Mouse (Mus musculus): Measurements from ENCODE around the gene Pde4d.

The Pde4d gene

DNA sequence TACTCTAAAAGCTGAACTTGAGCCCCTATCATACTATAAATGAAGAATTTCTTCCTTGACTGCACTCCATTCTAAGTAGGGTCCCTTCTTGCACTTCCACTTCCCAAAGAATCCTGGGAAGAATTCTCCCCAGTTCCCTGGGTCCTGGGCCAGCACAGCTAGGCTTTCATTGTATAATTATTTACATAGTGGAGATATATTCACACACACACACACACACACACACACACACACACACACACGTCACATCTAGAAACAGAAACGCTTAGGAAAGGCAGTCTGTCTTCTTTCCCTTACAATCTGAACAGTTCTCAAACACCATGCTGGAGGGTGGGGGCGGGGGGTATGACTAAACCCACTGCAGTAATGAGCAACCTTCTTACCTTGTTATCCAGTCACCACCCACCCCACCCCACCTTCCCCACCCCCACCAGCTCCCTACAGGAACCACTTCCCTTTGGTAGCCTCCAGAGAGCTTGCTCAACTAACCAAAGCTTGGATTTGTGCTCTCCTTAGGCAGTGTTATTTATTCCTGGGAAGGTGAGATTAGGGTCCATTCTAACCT is 868.8 kb downstream of the Pde4d start:
- DNase-seq = no peak

DNA sequence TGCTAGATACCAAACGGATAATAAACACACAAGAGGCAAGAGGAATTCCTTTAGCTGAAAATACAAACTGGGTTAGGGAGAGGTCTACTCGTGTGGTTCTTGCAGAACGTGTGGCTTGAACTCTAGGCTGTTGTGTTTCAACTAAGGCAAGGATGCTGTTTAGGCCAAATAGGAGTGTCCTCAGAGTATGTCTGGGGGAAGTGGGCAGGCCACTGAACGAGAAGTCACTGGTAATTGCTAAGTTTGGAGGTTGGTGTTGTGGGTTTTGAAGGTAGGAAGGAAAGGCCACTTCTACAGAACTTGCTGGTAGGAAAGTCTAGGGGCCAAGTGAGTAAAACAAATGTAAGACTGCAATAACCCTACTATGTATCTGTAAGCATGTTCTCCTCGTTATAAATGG is 876.3 kb downstream of the Pde4d start:
- DNase-seq = no peak

DNA sequence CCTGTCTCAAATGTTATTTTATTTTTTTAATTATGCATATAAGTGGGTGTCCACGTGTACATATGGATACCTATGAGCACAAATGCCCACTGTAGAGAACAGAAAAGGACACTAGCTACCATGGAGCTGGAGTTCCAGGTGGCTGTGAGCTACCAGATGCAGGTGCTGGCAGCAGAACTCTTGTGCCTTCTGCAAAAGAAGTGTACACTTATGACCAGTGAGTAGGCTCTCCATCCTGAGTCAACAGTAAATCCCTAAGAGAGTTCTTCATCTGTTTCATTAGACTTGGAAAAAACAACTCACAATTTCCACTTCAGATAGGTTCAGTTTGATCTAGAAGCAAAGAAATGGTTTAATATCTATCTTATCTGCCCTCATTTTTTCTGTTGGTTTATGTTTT is 881.8 kb downstream of the Pde4d start:
- DNase-seq = no peak

DNA sequence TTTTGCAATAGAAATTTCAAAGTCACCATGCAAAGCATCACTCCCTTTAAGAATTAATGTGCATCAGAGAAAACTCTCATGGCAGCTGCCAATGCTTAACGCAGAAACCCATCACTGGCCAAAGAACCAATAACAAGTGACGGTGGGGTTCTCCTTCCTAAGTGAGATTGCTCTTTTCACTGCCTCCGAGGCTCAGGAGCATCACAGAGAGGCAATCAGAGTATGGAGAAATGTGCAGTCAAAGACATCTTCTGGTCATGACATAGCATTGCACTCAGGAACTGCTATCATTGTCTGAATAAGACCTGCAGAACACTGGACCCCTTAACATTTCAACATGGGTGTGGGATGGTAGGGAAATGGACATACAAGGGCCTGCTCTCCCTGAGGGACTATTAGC is 892.2 kb downstream of the Pde4d start:
- DNase-seq = no peak

DNA sequence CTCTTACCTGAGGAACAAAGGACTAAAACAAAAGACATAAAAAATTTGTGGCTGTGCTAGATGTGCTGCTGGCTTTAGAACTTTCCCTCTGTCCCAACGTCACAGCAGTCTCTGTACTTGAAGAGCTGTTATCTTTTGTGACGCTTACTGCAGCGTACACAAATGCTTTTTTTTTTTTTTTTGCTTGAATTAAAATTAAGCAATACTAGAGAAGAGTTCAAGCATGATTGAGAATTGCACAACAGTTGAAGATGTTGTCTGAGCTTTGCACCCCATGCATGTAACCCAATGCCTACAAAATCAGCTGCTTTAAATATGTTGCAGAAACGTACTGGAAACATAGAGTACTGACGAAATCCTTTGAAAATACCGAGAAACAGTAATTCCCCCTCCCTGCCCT is 892.7 kb downstream of the Pde4d start:
- no peak for DNase-seq

DNA sequence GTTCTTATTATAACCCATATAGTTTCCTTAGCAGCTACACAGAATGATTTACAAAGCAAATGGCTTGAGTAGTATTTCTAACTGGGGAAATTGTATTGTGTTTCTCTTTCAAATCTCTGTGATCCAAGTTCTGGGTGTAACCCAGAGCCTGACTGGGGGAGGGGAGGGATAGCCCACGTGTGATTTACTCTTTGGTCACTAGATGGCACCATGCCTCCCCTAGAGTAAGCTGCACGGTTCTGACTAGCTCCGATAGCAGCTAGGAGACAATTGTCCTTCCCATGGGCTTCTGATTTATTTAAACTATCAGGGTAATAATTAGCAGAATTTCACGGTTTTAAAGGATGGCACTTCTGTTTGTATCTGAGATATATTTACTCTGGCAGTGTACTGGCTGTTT is 893.8 kb downstream of the Pde4d start:
- peak; percentile 61 for DNase-seq

DNA sequence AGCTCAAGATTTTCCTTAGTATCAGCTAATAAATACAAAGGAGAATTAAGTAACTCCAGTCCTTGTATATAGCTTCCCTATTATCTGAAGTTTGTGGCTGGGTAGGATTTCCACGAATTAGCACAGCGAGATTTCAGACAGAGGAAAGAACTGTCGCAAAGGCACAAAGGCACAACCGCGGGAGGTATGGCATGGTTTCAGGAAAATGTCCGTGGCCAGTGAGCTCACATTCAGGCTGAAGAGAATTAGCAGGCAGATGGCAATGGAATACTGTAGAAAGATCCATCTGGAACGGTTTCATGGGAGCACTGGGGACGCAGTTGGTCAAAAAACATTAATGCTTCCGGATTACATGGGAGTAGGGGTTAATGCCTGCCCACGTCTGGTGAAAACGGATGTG is 898.0 kb downstream of the Pde4d start:
- DNase-seq = no peak

DNA sequence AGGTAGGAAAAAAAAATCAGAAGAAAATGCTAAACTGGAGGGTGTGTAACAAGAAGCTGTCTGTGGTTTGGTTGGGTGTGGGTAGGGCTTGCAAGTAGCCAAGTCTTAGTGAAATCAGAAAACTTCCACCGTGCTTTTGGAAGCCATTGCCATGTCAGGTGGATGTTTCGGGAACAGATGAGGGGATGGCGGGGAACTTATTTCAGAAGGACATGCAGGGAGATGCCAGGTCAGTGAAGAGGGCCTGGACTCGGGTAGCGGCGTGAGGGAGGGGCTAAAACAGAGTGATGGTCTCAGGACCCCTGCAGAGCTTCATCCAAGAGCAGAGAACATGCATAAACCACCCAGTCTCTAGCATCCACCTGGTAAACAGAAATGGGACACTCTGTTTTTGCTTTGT is 898.6 kb downstream of the Pde4d start:
- no peak for DNase-seq

DNA sequence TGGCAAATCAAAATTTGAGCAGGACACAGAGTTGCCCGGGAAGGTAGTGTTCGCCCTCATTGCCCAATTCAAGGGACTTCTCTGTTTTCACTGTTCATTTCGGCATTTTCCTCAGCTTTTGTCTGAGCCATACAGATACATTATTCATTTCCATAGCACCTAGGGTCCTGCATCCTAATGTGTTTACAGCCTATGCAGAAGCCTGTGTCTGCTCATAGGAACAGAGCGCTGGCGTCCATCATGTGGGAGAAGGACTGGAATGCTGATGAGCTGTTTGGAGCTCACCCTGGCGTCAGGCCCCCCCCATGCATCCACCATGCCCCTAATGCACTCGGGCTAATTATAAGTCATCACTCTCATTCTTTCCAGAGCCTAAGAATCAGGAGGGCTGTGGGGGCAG is 900.4 kb downstream of the Pde4d start:
- no peak for DNase-seq

DNA sequence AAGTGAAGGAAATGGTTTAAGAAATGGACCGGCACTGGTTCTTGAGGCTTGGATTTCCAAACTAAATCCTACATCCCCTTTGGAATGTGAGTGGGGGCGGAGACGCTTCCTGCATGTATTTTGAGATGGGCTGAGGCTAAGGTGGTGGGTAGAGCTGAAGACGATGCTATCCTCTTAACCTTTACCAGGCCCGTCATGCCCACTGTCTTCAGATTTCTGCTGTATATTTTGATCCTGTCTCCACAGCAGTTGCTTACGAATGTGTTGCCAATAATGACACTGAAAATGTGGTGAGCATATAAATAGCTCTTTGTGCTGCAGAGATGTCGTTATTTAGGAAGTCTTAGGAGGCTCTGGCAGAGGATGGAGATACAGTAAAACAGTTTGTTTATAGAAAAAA is 904.3 kb downstream of the Pde4d start:
- no peak for DNase-seq

DNA sequence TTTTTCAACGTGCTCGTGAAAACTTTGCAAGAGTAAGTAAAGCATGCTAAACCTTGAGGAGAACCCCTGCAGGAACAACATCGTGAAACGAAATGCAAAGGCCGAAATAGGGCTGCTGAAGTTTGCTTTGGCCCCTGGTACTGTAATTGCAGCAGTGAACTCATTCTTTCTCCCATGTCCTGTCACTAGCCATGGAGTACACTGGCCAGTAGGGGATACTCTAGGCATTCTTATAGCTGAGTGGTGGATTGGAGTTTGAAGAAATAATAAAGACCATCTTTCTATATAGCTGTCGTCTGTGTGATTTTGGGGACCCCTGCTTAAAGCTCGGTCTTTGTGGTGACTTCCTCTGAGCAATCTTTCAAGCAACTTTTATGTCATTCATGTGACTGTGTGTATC is 906.5 kb downstream of the Pde4d start:
- DNase-seq = no peak

DNA sequence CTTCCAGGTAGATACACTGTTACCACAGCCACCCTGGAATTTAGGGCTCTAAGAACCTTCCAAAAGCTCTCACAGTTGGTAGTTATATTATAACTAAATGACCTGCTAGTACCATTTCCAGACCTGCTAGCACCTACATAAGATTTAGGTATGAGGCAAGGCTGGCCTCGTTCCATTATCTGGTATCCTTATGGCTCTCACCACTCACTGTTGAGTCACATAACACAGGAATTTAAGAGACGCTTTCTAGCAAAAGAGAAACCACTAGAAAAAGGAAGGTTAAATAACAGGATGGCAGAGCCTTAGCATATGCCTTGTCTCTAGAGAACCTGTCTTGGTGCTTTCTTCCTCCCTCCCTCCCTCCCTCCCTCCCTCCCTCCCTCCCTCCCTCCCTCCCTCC is 910.2 kb downstream of the Pde4d start:
- DNase-seq = no peak

DNA sequence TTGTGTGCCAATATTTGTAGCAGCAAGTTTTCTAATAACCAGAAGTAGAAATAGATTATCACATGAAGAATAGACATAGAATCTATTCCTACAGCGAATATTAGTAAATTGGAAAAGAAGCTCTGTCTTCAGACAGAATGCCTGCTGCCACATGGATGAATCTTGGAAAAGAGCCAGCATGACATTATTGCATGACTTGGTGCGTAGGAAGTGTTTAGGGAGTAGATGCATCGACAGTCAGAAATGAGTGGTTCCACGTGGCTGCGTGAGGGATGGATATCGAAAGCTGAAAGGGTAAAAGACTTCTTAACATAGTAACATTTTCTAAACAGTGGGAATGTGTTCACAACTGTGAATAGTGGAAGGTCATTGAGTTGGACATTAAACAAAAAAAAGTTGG is 912.6 kb downstream of the Pde4d start:
- no peak for DNase-seq

DNA sequence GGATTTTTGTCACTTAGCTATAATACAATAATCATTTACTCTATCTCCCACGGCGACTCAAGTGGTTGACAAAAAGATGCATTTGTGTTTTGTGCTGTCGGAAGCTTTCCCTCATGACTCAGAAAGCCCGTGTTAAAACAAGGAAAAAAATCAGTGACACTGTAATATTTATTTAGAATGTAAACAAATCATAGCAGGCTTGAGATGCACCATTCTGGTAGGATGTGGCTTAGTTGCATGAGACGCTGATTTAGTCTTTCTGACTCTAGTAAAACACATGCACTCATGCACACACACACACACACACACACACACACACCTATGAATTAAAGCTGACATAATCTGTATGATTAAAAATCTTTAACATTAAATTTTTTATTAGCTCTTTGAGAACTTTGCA is 924.7 kb downstream of the Pde4d start:
- DNase-seq = no peak

DNA sequence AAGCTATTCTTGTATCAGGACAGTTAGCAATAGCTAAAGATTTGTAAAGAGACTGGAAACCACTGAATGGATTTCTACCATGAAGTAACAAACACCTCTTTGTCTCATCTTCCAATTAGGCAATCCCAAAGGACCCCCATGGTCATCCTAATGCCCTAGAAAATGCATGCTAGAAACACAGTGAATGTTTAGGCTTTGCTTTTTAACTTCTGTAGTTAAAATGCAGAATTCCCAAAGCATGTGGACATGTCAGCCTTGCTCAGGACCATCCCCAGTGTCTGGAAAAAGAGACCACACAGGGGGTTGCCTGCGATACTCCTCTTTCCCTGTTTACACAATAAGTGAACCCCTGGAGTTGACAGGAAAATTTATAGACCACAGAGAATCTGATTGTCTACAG is 926.9 kb downstream of the Pde4d start:
- no peak for DNase-seq

DNA sequence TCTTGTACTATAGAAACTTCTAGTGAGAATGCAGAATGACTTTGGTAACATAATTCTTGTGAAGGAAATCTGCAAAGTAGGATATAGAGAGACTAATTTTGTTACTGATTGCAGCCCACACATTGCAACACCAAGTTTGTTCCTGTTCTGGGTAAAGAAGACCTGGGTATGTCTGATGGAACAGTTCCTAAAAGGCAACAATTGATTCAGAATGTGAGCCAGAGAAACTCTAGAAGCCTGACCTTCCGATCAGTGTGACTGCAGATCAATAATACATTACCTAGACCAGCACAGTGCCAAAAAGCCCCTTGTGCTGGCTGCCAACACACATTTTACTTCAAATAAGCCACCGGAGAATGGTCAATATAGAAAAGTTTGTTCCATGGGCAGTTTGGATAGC is 930.4 kb downstream of the Pde4d start:
- no peak for DNase-seq

DNA sequence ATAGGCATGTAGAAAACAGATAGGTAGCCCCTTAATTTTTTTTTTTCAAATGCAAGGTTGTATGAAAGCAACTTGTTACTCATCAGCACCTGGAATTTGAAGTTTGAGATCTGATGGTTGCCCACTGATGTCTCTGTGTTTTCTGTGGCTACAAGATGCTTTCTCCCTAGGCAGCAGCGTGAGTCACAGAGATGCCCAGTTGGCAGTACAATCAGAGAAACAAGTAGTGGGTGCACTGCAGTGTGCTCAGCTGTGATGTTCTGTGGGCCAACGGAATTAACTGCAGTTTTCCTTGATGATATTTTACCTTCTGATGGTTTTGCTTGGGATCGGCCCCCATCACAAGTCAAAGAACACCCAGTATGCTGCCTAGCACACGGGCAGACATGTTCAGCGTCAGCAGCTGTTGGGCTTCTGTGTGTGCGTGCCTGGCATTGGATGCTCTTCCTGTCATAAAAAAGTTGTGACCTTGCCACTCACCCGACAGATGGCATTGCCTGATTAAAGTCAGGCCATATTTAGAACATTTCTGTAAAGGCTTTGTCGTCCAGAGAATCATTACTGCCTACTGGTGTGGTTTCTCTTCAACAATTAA is 939.0 kb downstream of the Pde4d start:
- DNase-seq = no peak

DNA sequence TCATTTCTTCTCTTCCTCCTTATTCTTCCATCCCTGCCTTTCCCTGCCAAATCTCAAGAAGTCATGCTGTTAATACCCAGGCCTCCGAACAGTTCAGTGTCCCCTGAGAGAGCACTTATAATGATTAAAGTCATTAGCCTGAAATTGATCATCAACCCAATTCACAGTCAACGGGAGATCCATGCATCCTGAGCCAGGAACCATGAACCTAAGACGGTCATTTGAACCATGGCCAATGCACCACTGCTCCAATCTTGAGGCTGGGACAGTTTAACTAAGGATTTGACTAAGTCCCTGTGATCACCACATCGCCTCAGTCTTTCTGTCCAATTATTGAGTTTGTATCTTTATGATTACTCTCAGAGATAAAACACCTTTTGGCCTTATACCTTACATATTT is 952.6 kb downstream of the Pde4d start:
- no peak for DNase-seq

DNA sequence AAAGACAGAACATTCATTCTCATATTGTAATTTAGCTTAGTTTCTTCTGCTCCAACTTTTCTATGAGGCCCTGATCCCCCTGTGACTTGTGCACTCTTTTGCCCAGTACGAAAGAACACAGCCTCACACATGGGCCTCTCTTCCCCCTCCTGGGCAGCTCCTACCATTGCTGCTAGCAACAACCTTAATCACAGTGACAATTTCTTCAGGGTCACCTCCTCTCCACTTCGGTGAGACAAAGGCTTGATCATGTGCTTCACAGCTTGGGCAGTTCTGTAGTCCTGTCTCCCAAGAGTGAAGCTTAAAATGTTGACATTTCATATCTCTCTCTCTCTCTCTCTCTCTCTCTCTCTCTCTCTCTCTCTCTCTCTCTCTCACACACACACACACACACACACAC is 953.2 kb downstream of the Pde4d start:
- DNase-seq = no peak

DNA sequence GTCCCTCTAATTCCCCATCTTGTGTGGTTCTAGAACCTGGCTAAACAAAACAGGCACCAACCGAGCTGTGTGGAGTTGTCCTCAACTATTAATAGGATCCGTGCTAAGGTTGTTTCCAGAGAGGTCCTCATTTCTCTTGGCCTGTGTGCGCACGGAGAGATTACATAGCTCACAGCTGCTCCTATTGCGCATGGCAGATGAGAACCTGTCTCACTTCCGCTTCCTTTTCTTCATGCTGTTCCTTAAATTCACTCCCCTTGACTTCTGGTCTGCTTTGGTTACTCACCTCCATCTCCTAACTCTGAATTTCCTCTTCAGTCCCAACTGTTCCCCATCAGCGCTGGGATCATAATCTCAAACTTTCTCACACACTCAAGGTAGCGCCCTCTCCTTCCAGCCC is 956.6 kb downstream of the Pde4d start:
- no peak for DNase-seq

DNA sequence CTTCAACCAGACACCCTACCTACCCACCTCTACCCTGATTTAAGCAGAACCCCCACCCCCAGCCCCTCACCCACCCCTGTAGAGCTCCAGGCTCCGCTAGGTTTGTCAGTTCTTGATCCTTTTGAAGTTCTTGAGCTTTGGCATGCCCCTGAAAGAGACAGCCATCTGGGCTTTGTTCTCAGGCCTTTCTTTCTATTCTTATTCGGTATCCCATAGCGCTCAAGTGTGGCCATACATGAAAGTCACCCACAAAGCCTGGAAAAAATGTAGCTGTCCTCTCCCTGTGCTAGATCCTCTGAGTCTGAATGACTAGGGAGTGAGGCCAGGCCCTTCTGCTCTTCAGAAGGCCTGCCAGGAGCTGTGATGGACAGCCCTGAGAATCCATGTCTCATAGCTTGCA is 957.6 kb downstream of the Pde4d start:
- no peak for DNase-seq

DNA sequence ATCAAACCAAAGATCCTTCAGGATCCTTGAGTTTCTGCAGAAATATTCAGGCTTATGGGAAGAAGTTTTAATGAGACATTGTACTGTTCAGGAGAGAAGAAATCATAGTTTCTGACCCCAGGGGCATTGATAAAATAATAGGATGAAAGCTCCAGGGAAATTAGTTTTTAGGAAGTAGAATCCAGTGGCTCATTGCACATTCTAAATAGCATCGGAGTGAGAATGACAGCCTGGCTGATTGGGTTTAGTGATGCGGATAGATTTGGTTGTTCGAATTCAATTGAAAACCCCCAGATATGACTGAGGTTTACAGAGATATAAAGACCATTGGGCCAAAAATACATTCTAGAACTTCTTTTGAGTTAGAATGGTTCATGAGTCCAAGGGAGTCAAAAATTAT is 970.7 kb downstream of the Pde4d start:
- DNase-seq = no peak

DNA sequence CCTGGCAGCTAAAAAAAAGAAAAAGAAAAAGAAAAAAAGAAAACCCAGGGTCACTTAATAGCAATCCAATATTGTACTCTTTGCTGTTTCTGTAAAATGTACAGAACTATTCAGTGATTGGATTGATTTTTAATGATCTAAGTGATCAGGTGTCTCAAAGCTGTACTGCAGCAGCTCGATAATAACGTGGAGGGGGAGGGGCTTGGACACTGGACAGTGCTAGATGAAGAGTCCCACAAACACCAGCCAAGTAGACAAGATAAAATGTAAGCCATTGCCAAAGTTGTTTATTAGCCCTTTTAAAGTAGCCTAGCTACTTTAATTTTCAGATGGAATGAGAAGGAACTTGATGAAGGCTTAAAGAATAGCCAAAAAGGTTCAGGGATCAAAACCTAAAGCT is 975.2 kb downstream of the Pde4d start:
- DNase-seq = no peak

DNA sequence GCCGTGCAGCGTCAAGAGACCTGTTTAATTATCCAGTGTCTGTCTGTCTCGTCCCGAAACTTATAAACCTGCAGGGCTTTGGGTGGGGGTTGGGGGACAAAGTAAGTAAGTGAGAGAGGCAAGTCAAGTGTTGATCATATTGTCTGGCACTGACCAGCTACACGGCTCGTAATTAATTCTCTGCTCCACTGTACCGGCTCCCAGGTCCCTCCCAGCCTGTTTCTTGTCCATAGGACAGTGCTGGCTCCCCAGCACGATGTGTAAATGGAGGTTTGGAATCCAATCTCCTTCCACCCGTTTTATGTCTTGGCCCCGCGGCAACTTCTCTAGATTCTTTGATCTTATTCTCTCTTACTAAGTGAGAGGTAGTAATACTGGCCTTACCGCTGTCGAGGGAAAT is 975.8 kb downstream of the Pde4d start:
- no peak for DNase-seq

DNA sequence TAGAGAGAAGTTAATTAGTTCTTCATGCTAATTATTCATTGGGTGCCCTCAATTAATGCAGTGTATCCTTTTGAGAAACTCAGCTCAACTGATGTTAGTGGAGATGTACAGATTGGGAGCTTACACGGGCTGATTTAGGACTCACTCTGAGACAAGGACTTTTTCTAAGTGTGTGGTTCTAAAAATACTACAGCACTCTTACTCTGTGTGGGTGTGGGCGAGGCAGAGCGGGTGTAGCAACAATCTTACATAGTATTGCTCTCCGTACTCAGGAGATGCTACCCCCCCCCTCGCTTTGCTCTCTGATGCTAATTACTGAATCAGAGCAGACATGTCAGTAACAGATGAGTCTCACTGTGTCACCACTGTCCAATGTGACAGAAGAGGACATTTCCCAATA is 976.3 kb downstream of the Pde4d start:
- DNase-seq = no peak

DNA sequence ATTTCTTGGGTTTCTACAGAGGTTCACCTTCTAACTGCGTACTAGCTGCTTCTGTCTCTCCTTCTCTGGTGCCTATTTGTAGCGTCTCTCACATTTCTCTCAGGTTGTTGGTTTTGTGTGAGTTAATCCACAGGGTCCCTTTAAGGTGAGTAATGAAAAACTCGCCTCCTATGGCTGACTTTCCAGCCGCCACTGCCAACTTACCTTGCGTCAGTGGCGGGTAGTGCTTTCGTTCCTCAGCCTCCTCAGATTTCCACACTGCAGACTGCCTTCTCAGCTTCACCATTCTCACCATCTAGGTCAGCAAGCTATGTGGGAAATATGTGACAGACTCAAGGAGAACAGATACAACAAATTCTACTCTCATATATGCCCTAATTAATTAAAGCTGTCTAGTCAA is 977.8 kb downstream of the Pde4d start:
- no peak for DNase-seq
